Mouse (Mus musculus) stomach, embryonic 16.5 days (tissue): Measurements from ENCODE around the gene Kcnv2. TPM values are rescaled to one million over a fixed set of nuclear protein-coding genes. Genes with fewer than 3 reads are reported as not detected.
A peak's percentile ranks its signal among the peaks of the same experiment; 100 is the strongest.

Experiments
- ATAC-seq: fragments of 200-750 bp; cut with Nextera tagmentation; 2 replicates; pipeline ENCODE4 v1.8.0; 2017; ENCODE audit warnings: moderate number of reproducible peaks, moderate TSS enrichment; ENCODE audit not compliant: insufficient read depth, low FRiP score
- H3K27ac ChIP-seq: fragments of 300-500 bp; sonication (generic); 2 replicates; pipeline ENCODE4 v1.5.1; 2014; ENCODE audit warnings: low read length
- H3K27me3 ChIP-seq: fragments of 300-500 bp; sonication (generic); 2 replicates; pipeline ENCODE4 v1.6.1; 2014; ENCODE audit warnings: low read length, control low read depth, mixed read lengths; ENCODE audit not compliant: control insufficient read depth, insufficient read depth
- H3K36me3 ChIP-seq: fragments of 300-500 bp; sonication (generic); 2 replicates; pipeline ENCODE4 v1.6.1; 2014; ENCODE audit warnings: low read length; ENCODE audit not compliant: control insufficient read depth, insufficient read depth
- H3K4me1 ChIP-seq: fragments of 300-500 bp; sonication (generic); 2 replicates; pipeline ENCODE4 v1.6.1; 2014; ENCODE audit warnings: low read length, control low read depth, mixed read lengths; ENCODE audit not compliant: control insufficient read depth, insufficient read depth
- H3K4me2 ChIP-seq: fragments of 300-500 bp; sonication (generic); 2 replicates; pipeline ENCODE4 v1.6.1; 2014; ENCODE audit warnings: low read depth, low read length, mixed read lengths
- H3K4me3 ChIP-seq: fragments of 300-500 bp; sonication (generic); replicated peaks from 2 replicates; pipeline ENCODE4 v1.5.1; 2014; ENCODE audit warnings: mild to moderate bottlenecking, low read length
- H3K9ac ChIP-seq: fragments of 300-500 bp; sonication (generic); 2 replicates; pipeline ENCODE4 v1.6.1; 2014; ENCODE audit warnings: low read length
- H3K9me3 ChIP-seq: fragments of 300-500 bp; sonication (generic); replicated peaks from 2 replicates; pipeline ENCODE4 v1.6.1; 2016; ENCODE audit warnings: low read length, control low read depth; ENCODE audit not compliant: control insufficient read depth
- WGBS: fragments of 180-500 bp; shearing (Covaris S2); extraction: QIAGEN DNeasy Blood & Tissue Kit; methylation state at CpG from one replicate; pipeline ENCODE4 v1.1.7; 2014; 5-methylcytosine and 5-hydroxymethylcytosine counted together
- polyA plus RNA-seq: library from polyadenylated mRNA; unstranded; fragments of >200 nt; fragmentation: Nextera tagmentation; extraction: Ambion mirVana; gene quantifications from 2 replicates; pipeline ENCODE4 v1.2.1, GENCODE M21; 2015

Kcnv2 gene
- polyA plus RNA-seq, 1 experiment from 2014 or later, result 0.05 TPM

DNA sequence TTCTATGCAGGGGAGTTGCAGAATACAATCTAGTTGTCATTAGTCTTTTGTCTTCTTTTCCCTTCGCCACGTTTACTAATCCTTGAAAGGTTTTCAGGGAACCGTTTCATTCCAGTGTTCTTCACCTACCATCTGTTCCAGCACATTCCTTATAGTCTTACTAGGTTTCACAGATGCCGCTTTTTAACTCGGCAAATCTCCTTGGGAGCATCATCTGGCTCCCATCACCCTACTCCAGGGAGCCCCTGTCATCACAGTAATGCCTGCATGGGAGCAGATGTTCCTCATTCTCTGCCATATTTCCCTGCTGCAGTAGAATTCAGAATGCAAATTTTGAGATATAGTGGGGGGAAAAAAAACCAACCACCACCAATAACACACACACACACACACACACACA, 5.1 kb upstream of the Kcnv2 start:
- Histone ChIP-seq H3K27ac (no peak overlapping the region), H3K27me3 (no peaks in the 10 kb centered on the region), H3K4me1 (0 out of 2 replicates have a peak, but pooled peaks cover 2% of the 10 kb centered on the region), H3K36me3 (no peaks in the 10 kb centered on the region), H3K4me2 (no peak overlapping the region), H3K4me3 (no peak overlapping the region), H3K9me3 (no peaks in the 10 kb centered on the region), H3K9ac (no peak overlapping the region)
- no peak for ATAC-seq
- WGBS, result 40% methylated on average over 5 of the region's 5 CpGs

DNA sequence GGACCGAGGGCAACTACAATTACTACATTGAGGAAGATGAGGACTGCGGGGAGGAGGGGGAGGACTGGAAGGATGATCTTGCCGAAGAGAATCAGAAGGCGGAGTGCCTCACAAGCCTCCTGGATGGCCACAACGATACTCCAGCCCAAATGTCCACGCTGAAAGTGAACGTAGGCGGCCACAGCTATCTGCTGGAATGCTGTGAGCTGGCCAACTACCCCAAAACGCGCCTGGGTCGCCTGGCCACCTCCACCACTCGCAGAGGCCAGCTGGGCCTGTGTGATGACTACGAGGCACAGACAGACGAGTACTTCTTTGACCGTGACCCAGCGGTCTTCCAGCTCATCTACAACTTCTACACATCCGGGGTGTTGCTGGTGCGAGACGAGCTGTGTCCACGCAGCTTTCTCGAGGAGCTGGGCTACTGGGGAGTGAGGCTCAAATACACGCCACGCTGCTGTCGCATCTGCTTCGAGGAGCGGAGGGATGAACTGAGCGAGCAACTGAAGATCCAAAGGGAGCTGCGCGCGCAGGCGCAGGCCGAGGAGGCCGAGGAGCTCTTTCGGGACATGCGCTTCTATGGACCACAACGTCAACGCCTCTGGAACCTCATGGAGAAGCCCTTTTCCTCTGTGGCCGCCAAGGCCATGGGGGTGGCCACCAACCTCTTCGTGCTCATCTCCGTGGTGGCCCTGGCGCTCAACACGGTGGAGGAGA, 681 bp downstream of the Kcnv2 start:
- Histone ChIP-seq H3K9me3 (no peaks in the 10 kb centered on the region), H3K36me3 (no peaks in the 10 kb centered on the region), H3K9ac (no peak overlapping the region), H3K27me3 (no peaks in the 10 kb centered on the region), H3K4me1 (no peaks in the 10 kb centered on the region), H3K4me3 (no peak overlapping the region), H3K4me2 (no peak overlapping the region), H3K27ac (no peak overlapping the region)
- no peak for ATAC-seq
- WGBS, result 96% methylated on average over 42 of the region's 42 CpGs

DNA sequence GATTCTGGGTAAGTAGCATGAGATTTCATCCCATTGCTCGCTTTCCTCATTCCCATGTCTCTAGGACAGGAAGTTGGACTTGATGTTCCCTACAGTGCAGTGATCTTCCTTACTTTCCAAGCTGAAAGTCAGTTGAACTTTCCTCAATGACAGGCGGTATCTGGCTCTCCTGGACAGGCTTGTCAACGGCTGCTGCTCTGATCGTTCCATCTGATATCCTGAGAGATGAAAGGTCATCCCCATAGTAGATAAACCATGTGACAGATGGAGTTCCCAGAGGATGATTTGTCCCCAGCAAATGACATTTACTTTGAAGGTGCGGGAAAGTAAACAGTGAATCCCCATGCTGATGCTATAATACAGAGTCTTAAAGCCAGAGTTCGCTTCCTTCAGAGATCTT, 3.2 kb downstream of the Kcnv2 start:
- no peak overlapping the region for H3K9ac ChIP-seq
- H3K27me3 ChIP-seq, result no peaks in the 10 kb centered on the region
- H3K4me2 ChIP-seq, result no peak overlapping the region
- H3K36me3 ChIP-seq, result no peaks in the 10 kb centered on the region
- 0 out of 2 replicates have a peak, but pooled peaks cover 2% of the 10 kb centered on the region for H3K4me1 ChIP-seq
- no peak for ATAC-seq
- H3K27ac ChIP-seq, result no peak overlapping the region
- no peak overlapping the region for H3K4me3 ChIP-seq
- WGBS, result 60% methylated on average over 6 of the region's 6 CpGs
- H3K9me3 ChIP-seq, result no peaks in the 10 kb centered on the region

DNA sequence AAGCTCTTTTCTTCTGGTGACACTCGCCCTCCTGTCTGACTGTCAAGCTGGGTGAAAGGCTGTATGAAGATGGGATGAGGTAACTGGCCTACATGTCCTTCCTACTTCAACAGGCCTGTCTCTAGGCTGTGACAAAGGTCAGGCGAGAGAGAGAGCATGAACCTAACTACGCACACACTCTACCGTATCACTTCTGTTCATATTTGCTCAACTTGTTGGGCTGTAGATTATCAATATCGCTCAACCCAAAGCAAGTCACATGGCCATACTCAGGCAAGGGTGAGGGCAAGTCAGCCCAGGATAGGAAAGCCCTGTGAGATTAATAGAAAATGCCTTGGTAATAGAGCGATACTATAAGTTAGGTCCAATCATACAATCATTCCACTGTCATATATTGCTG, 5.2 kb downstream of the Kcnv2 start:
- no peaks in the 10 kb centered on the region for H3K9me3 ChIP-seq
- H3K27ac ChIP-seq, result no peak overlapping the region
- no peak overlapping the region for H3K4me3 ChIP-seq
- no peak overlapping the region for H3K4me2 ChIP-seq
- H3K4me1 ChIP-seq, result 0 out of 2 replicates have a peak, but pooled peaks cover 2% of the 10 kb centered on the region
- H3K36me3 ChIP-seq, result no peaks in the 10 kb centered on the region
- WGBS, result 73% methylated on average over 6 of the region's 6 CpGs
- no peaks in the 10 kb centered on the region for H3K27me3 ChIP-seq
- ATAC-seq, result peak; percentile 67; the same call in 1 of the 2 replicates
- no peak overlapping the region for H3K9ac ChIP-seq

DNA sequence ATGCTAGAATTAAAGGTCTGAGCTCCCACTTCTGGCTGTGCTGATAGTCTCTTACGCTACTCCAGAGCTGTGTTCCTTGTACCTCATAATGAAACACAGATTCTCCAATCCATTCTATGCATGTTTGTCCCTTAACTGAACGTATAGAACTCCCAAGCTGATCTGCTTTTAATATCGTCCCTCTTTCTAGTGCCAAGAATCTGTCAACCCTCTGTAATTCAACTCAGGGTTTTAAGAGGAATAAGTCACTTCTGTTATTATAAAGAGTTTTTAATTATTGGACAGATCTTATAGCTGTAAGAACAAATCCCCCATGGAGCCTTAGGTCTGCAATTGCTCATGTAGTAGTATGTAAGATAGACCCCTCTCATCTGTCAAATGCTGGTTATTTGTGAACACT, 5.8 kb downstream of the Kcnv2 start:
- H3K4me2 ChIP-seq, result no peak overlapping the region
- H3K36me3 ChIP-seq, result no peaks in the 10 kb centered on the region
- H3K9ac ChIP-seq, result no peak overlapping the region
- 50% methylated on average over 3 of the region's 3 CpGs for WGBS
- no peak for ATAC-seq
- H3K4me1 ChIP-seq, result 0 out of 2 replicates have a peak, but pooled peaks cover 2% of the 10 kb centered on the region
- no peaks in the 10 kb centered on the region for H3K9me3 ChIP-seq
- H3K27ac ChIP-seq, result no peak overlapping the region
- no peaks in the 10 kb centered on the region for H3K27me3 ChIP-seq
- H3K4me3 ChIP-seq, result no peak overlapping the region

DNA sequence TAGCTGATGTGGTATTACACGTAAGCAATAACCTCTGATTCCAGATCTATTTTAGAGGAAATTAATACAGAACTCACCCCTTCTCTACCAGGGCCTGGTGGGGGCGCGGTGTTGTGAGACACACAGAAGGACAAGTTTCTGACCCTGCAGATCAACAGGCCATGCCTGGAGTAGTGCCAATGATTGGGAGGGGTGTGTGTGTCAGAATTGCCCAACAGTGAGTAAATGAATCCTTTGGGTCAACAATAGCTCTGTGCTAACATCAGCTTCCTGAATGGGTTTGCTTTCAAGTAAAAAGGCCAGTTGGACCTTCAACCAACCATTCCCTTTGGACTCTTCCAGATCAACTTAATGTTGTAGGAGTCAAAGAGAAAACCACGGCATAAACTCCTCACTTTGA, 6.3 kb downstream of the Kcnv2 start:
- Histone ChIP-seq H3K27ac (no peak overlapping the region), H3K36me3 (no peaks in the 10 kb centered on the region), H3K27me3 (no peaks in the 10 kb centered on the region), H3K4me1 (0 out of 2 replicates have a peak, but pooled peaks cover 2% of the 10 kb centered on the region), H3K9me3 (no peaks in the 10 kb centered on the region), H3K4me3 (no peak overlapping the region), H3K4me2 (no peak overlapping the region), H3K9ac (no peak overlapping the region)
- ATAC-seq, result peak; percentile 73; the same call in 1 of the 2 replicates
- 70% methylated on average over 4 of the region's 4 CpGs for WGBS

DNA sequence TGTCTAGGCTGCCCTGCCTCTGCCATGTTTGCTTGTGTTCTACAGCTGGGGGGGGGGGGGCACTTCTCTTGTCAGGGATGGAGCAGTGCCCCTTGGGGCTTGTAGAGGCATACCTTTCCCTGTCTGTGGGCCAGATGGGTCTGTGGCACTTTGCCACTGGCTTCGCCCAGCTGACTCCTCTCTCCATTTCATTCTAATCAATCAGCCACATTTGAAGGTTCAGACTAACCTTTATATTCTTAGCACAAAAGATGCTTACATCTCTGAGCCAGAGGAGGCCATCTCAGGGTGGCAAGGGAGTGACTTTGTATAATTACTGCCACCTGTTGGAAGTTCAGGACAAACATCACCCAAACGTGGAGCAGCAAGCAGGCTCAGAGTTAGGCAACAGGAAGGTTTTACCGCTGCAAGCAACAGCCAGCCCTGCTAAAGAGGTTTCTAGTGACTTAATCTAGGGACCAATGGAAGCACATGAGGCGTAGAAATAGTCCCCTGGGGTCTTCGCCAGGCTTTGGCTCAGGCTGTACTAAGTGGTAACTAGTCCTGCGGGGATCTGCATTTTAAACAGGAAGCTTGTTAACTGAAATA, 9.9 kb downstream of the Kcnv2 start:
- Histone ChIP-seq H3K4me3 (no peak overlapping the region), H3K36me3 (no peaks in the 10 kb centered on the region), H3K9me3 (no peaks in the 10 kb centered on the region), H3K27me3 (no peaks in the 10 kb centered on the region), H3K4me2 (no peak overlapping the region), H3K27ac (no peak overlapping the region), H3K9ac (no peak overlapping the region), H3K4me1 (0 out of 2 replicates have a peak, but pooled peaks cover 2% of the 10 kb centered on the region)
- ATAC-seq, result peak; percentile 33; the same call in 1 of the 2 replicates
- 59% methylated on average over 6 of the region's 6 CpGs for WGBS

DNA sequence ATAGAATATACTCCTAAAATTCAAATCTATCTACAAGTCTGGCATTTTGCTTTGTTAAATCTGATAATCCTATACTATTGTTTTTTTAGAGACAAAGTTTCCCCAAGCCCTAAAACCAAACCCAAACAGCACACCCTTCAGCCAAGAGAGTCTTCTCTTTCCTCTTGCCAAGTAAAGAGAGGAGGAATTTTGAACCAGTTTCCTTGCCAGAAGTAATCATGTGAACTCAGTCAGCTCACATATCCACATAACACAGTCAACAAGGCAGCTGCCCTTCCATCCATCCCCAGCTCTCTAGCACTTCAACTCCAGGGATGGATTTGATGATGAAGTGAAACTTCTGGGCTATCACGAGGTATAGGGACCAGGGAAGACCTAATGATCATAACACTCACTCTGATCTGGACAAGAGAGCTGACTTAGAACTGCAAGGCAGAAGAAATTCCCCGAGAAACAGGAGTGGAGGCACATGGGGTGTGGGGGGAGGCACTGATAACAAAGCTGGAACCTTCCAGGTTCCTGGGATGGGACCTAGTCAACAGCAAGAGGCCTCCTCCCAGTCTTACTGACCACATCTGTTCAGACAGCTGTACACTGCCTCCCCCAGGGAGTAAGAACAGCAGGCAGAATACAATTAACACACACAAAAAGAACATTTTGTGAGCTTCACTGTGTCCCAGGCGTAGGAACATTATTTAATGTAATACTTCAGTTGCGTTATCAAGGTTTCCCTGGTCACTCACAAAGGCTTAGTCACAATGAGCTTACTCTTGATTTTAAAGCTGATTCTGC, 13.9 kb downstream of the Kcnv2 start:
- Histone ChIP-seq H3K4me1 (no peaks in the 10 kb centered on the region), H3K9me3 (no peaks in the 10 kb centered on the region), H3K27me3 (no peaks in the 10 kb centered on the region), H3K36me3 (no peaks in the 10 kb centered on the region), H3K4me2 (no peak overlapping the region), H3K9ac (no peak overlapping the region), H3K27ac (no peak overlapping the region), H3K4me3 (no peak overlapping the region)
- WGBS, result 66% methylated on average over 4 of the region's 4 CpGs
- no peak for ATAC-seq

DNA sequence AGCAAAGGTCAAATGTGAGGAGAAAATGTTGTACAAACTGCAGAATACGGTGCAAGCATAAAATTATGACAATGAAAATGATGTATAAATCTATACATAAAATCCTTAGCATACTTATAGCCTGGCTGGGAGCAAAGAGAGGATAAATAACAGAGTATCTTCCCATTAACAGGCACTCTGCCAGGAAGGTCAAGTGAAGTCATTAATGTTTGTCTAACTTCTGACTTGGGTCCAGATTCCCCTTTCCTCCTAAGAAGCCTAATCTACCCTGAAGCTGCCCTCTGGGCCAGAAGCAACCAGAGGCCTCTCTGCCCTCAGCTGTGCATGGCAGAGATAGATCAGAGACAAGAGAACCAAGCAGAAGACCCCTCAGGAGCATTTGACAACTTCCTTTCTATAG, 24.1 kb downstream of the Kcnv2 start:
- 62% methylated on average over 1 of the region's 1 CpGs for WGBS
- H3K9me3 ChIP-seq, result no peaks in the 10 kb centered on the region
- H3K27me3 ChIP-seq, result no peaks in the 10 kb centered on the region
- no peak overlapping the region for H3K4me3 ChIP-seq
- H3K4me1 ChIP-seq, result no peaks in the 10 kb centered on the region
- H3K27ac ChIP-seq, result no peak overlapping the region
- H3K4me2 ChIP-seq, result no peak overlapping the region
- no peak for ATAC-seq
- H3K36me3 ChIP-seq, result no peaks in the 10 kb centered on the region
- no peak overlapping the region for H3K9ac ChIP-seq
